Mouse (Mus musculus) spleen, adult 18-20 months (tissue): Measurements from ENCODE around the gene St8sia1.

Experiments
- DNase-seq, 2 experiments: peaks; one replicate each; pipeline ENCODE4 v3.0.0; 2022; ENCODE audit warnings: mixed read lengths in 2 of 2

Gene St8sia1

DNA sequence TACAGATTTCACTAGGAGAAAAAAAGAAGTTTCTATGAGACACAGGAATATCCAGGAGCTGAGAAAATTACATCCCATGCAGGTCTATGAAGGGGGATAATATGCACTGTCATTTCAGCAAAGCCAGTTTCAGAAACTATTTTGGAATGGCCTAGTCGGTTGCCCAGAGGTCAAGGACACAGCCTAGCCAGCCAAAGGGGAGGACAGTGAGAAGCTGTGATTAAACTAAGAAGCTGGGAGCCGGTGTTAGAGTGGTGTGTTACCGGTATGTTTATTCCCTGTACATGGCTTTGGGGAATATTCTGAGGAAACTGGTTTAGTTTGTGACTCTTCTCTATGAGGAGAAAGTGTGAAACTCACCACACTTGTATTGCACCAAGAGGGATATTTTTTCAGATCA, 68.9 kb downstream of the St8sia1 start:
- no peak for DNase-seq

DNA sequence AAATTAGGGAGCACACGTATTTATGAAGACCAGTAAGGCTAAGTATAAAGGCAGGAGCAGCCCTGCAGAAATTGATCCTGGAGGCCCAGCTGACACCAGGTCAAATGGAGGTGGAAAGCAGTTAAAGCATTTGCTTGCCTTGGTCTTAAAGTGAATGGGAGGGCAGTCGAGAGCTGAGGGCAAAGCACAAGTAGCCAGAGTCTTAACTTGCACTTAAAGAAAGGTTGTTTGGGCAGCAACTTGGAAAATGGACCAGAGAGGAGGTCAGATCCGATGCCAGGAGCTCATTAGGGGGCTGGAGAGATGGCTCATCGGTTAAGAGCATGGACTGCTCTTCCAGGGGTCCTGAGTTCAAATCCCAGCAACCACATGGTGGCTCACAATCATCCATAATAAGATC, 70.5 kb downstream of the St8sia1 start:
- DNase-seq: no peak

DNA sequence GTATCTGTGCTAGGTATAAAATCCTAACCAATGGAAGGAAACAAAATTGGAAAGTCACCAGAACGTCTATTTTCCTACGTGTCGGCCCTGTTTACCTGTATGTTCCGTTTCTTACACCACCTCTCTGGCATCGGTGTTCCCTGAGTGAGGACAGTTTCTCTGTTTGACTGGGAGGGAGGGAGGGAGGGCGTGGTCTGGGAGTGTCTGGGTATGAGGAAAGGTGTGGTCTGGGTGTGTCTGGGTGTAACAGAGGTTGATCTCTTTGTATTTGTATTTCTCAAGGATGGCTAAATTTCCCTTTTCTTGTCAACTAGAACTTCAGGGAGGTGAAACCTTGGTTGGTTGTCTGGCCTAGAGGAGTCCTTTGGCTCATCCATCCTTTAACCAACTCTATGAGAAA, 73.9 kb downstream of the St8sia1 start:
- no peak for DNase-seq

DNA sequence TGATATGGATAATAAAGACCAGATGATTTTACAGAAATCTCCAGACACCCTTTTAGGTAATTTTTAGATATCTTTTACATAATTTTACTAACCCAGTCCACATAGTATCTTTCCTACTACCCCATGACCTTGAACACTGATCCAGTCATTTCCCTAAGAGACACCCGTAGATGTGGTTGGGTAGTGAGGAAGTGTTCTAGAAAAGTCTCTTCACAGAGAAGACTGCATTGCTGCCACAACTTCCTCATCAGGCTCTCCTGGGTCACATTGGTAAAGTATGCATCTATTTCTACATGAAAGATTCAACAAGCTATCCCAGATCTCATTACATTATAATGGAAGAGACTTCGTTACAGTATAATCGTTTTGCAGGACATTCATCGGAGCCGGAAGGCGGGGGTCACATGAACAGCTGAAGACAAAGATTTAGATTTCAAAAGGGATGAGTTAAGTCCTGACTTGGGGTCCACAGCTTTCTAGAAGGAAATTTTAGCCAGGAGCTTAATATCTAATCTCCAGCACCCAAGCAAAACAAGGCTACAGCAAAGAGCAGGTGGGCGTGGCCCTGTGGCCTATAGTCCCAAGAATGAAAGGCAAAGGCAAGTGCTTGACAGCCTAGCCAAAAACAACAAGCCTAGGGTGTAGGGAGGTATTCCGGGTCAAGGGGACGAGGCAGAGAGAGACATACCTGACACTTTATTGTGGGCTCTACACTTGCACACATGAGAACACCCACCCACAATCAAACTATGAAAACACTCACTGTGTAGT, 75.1 kb downstream of the St8sia1 start:
- DNase-seq: no peak

DNA sequence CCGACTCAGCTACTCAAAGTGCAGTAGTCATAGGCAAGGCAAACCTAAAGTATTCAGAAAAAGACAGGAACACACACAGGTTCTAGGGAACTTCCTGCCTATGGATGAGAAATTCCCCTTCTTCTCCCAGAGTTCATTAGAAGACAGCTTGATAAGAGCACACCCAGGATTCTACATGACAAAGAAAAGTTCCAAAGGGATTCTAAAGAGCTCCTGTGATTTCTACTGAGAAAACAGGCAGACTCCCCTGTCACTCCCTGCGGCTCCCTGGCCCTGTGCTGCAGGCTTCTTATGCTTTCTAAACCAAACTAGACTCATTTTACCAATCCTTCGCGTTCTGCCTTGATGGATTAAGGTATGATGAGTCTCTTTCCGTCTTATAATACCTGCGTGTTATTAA, 75.9 kb downstream of the St8sia1 start:
- no peak for DNase-seq

GRCm38 (mm10) chr6:142887375-142887774, 76.9 kb downstream of the St8sia1 start:
- no peak for DNase-seq

GRCm38 (mm10) chr6:142885364-142886154, 78.7 kb downstream of the St8sia1 start:
- no peak for DNase-seq

DNA sequence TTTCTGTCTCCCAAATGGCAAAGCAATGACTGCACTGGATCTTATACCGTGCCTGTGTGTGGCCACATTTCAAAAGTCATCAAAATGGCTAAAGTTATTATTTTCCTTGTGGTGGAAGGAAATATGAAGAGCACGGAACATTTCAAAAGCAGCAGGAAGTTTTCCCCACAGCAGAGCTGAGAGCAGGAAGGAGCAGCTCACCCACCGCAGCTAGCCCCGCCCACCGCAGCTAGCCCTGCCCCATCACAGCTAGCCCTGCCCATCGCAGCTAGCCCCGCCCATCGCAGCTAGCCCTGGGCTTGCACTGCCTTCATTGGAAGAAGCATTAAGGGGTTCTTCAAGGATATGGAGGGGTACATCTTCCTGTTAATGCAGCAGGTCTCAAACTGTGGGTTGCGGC, 80.1 kb downstream of the St8sia1 start:
- peak; percentile 49 to 52 for DNase-seq

- DNase-seq: no peak
Observed at GRCm38 (mm10) chr6:142880849-142881470, 83.3 kb downstream of the St8sia1 start.

- no peak for DNase-seq
Observed at GRCm38 (mm10) chr6:142878744-142879701, 85.2 kb downstream of the St8sia1 start.

DNA sequence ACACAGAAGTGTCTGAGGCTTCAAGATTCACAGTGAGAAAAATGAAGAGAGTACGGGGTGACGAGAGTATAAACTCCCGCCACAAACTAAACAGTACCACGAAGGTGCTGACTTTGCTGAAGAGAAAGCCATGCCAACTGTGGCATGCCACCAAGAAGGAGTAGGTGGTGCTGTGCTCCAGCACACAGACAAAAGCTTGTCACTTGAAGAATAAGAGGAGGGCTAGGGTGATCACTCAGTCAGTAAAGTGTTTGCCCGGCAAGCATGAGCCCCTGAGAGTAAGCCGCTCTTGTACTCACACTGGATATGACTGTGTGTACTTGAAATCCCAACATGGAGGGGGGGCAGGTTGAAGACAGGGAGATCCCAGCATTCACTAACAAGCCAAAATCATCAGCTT, 87.0 kb downstream of the St8sia1 start:
- no peak for DNase-seq

DNA sequence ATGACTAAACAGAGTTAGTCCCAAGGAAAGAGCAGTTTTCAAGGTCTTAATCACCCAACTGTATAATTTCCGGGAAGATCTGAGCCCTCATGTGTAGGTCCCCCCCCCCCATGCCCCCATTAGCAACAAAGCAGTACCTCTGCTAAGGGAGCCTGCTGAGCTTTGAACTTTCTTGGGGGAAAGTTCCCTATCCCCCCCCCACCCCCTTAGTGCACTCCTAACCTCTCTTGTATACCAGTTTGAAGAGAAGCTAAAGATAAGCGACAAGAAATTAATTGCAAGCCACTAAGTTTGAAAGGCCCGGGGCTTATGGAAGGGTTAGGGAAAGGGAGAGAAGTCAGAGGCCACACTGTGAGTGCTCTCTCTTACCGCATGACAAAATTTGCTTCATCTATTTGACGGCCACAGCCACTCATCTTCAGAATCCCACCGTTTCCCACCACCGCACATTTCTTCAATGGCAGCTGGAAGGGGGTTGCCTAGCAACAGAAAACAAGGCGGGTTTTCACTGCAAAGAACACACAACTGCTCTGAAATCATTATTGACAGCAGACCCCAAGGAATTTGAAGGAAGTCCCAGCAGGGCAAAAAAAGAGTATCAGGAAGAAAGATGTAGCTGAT, 87.9 kb downstream of the St8sia1 start:
- DNase-seq: no peak

GRCm38 (mm10) chr6:142873795-142874563, 90.3 kb downstream of the St8sia1 start:
- DNase-seq: no peak

DNA sequence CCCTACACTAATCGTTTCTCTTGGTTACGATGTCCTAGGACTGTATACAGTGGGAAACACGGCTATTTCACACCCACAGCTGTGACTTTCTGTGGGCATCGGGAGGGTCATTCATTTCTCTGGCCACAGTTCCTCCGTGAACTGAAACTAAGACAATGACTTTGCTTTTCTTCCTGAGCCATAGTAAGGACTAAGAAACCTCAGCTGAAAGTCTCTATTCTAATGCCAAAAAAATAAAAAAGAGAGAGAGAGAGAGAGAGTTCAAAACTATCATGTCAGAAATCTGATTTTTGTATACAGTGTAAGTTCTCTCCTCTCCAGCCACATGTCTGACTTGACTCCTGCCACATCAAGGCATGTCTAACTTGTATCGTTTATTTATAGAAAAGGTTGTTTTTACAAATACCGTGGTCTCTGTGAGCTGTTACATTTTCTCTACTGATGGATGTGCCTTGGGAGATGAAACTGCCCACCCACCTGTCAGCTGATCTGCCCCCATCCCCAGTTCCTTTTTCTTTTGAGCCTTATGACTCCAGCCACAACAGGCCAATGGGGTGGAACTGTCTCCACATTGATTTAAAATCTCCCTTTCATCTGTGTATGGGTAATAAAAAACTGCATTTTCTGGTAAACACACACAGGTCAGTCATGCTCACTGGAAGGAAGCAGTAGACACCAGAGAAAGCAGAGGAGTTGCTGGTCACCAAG, 94.4 kb downstream of the St8sia1 start:
- no peak for DNase-seq

- DNase-seq: no peak
Observed at GRCm38 (mm10) chr6:142867471-142868055, 96.7 kb downstream of the St8sia1 start.

GRCm38 (mm10) chr6:142867023-142867422, 97.2 kb downstream of the St8sia1 start:
- DNase-seq: no peak

DNA sequence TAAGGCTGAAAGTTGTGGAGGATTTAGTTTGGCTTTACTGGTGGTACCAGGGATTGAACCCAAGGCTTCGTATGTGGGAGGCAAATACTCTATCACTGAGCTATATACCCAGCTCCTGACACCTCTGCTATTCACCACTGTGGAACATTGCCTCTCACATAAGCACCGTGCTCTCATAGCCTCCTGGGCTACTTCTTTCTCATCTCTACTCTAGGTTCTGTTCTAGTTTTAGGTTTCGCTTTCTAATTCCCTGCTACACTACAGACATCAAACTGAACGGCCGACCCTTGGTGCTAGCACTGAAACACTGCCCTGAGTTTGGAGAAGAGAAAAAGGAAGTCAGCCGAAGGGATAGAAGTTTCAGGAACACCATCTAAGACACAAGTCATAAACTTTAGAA, 99.1 kb downstream of the St8sia1 start:
- DNase-seq: no peak

GRCm38 (mm10) chr6:142863881-142864280, 100.4 kb downstream of the St8sia1 start:
- DNase-seq: no peak

DNA sequence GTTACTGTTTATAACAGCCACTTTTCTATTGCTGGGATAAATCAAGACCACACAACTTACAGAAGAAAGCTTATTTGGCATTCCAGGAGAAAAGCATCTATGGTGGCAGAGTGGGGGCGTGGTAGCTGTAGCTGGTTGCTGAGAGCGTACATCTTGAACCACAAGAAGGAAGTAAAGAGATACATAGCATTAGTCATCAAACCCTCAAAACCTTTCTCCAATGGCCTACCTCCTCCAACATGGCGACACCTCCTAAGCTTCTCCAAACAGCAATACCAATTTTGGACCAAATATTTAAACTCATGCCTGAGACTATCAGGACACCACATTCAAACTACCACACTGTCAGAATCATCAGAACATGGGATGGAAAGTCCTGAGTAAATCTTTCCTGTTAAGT, 102.0 kb downstream of the St8sia1 start:
- DNase-seq: no peak

DNA sequence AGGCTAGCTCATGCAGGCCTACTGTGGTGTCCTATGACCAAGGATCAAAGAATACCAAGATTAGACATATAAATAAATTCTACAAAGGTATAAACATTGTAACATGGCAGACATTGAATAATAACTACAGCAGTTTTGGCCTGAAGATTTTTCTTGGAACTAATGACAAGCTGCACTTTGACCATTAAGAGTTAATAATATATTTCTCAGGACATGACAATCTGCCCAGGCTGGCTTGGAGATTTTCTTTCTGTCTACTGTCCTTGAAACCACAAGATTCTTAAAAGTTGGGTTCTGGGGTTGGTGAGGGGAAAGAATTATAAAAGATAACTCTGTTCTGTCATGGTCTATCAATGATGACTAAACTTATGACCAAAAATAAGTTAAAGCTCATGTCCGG, 103.9 kb downstream of the St8sia1 start:
- no peak for DNase-seq
